Mouse (Mus musculus) frontal cortex, postnatal 14 days (tissue): ENCODE measurements around the gene Tnrc18.

Experiments used
- DNase-seq, 2 experiments: peaks; one replicate each; pipeline ENCODE4 v3.0.0; 2022; ENCODE audit warnings: low spot score in 2 of 2

The Tnrc18 gene

DNA sequence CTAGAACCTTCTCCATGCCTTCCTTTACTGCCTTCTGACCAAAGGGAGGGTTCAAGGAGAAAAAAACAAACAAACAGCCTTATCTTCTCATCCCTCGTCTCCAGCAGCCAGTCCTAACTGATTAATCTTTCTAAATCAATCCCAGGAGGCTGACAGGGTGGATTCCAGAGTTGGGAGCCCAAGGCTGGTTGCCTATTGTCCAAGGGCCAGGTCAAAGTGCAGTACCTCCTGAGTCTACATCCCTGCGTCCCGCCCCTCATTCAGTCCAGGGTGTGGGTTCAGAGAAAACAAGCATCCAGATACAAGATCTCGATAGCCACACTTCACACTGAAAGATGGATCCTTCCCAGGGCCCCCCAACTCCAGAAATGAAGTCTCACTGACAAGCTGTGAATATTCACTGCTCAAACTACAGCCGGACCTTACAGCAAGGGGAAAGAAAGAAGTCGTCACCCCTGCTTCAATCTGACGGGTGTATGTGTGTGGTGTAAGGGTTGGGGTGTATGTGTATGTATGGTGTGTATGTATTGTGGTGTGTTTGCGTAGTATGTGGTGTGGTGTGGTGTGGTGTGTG lies 5.5 kb downstream of the Tnrc18 start:
- DNase-seq = no peak

DNA sequence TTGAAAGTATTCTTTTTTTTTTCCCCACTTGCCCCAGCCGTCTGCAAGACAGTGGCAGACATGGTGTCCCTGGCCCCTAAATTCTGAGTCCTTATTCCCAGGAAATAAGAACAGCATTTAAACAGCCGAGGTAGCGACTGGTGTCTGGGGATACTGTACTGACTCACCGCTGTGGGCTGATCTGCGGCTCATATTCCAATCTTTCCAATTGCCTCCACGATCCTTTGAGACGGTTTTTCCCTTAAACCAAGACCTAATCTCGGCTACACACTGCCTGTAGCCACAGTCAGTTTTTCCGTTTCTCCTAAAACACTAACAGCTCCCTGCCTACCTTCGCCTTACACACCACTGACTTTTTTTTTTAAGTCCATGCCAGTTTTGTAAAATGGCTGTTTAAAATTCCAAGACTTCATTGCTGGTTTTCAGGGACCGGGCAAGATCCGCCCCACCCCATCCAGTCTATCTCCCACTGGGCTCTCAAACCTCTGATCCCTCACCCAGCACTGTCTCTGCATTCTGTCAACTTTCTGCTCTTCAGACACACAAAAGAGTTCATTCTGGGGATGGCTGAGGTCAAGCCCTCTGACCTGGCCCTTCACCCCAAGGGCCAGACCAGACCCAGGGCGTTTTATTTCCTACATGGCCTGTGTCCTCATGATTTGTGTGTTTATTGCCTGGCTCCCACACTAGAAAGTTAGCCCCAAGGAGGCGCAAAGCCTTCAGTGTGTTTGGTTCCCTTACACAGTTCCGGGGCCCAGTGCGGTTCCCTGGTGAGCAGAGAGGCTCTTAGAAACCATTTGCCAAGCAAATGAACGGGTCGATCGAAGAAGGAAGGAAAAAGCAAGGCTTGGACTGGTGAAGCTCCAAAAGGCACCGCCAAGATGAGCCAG lies 6.5 kb downstream of the Tnrc18 start:
- no peak for DNase-seq

DNA sequence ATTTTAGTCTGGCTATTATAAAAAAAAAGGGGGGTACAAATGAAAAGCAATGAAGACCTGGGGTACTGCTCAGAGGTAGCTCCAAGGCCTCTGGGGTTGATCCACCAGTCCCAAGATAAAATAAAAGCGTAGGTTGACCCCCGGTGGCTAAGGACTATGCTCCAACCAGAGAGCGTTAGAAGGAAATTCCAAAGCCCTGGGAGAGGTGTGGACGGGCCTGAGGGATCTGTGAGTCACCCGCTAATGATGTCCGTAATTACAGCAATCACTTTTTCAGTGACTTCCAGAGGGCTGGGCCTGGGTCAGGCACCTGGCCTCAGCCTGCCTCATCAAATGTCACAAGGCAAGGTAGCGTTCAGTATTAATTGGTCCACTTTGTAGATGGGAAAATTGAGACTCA lies 9.8 kb downstream of the Tnrc18 start:
- DNase-seq = no peak

DNA sequence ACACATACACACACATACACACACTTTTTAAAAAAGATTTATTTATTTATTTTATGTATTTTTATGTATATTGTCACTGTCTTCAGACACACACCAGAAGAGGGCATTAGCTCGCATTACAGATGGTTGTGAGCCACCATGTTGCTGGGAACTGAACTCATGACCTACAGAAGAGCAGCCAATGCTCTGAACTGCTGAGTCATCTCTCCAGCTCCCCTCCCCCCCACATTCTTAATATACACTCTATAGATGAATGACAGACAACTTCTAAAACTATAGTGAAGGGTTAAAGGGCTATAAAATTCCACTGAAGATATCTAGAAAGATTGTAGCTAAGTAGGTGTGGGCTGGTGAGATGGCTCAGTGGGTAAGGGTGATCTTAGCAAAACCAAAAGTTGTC lies 13.7 kb downstream of the Tnrc18 start:
- DNase-seq = no peak

DNA sequence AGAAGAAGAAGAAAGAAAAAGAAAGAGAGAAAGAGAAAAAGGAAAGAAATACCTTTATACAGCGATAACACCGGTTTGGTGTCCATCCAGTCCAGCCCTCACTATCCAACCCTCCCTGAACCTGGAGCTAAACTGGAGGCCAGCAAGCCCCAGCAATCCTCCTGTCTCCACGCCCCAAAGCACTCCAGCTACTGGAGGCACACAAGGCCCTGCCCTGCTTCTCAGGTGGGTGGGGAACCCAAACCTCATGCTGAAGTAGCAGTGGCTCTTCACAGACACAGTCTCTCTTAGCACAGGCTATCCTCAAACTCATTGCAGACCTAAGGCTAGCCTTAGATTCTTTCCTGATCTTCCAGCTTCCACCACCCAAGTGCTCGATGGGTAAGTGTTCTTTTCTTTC lies 14.6 kb downstream of the Tnrc18 start:
- DNase-seq = no peak

DNA sequence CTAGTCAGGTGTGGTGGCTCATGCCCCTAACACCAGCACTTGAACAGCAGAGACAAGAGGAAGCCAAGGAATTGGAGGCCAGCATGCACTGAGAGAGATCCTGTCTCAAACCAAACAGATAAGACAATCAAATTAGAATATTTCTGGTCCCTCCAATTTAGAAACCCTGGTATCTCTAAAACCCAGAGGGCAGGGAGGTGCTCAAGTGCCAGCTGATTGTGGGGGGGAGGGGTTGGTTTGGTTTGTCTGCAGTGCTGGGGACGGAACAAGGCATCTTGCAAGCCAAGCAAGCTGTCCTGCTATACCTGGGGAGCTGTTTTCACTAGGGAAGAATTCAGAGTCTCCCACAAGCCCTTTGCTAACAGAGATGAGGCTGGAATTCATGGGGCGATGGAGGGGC lies 15.5 kb downstream of the Tnrc18 start:
- no peak for DNase-seq

DNA sequence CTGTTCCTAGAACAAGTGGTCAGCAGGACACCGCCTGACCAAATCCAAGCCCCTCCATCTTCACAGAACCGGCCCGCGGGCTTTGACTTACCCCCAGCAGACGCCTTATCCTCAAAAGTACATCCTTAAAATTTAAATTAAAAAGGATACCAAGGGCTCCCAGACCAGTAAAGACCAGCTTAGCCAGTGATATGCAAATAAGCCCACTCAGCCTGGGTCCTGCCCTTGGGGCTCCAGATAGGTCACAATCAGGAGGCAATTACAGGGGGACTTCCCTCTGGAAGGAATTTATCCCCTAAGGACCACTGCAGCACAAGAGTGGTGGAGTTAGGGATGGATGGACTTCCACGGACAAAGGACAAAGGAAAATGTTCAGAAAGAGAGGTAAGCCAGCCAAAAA lies 16.8 kb downstream of the Tnrc18 start:
- no peak for DNase-seq

DNA sequence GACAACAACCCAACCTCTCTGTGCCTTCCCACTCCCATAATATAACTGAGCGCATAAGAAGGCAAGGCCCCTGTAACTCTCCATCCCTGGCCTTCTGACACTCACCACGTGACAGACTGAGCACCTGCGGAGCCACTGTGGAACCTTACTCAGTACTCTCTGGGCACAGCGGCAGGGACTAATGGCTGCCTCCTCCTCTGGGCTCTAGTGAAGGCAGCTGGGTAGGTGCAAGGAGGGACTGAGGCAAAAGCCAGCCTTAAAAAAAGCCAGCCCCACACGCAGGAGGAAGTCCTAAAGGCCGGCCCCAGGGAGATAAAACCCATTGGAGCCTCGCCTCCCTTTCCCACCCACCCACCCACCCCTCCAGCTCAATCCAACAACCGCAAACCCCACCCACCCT lies 17.3 kb downstream of the Tnrc18 start:
- no peak for DNase-seq

DNA sequence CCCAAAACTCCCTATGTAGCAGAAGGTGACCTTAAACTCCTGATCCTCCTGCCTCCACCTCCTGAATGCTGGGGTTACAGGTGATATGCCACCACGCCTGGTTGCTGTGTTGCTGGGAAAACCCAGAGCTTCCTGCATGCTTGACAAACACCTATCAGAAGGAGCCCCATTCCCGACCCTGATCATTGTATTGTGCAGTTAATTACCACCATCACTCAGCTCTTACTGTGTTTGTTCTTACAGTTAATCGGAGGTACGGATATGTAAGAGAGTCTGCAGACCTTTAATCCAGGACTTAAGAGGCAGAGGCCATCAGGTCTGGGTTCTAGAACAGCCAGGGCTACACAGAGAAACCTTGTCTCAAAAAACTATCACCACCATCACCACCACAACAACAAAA lies 18.2 kb downstream of the Tnrc18 start:
- no peak for DNase-seq

DNA sequence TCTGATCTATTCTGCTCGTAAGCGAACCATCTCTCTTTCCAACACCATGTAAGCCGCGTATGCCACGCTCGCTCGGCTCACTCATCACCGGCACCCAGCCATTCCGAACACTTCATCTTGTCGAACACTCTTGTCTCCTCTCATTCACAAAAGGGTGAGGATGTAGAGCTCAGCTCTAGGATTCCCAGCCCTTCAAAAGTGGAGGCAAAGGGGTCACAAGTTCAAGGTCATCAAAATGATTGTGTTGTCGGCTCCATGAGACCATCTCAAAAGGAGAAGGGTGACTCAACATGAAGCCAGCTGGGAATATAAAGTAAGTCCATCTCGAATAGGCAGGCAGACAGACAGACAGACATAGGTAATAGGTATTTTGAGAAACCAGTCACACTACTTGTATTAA lies 19.3 kb downstream of the Tnrc18 start:
- no peak for DNase-seq

DNA sequence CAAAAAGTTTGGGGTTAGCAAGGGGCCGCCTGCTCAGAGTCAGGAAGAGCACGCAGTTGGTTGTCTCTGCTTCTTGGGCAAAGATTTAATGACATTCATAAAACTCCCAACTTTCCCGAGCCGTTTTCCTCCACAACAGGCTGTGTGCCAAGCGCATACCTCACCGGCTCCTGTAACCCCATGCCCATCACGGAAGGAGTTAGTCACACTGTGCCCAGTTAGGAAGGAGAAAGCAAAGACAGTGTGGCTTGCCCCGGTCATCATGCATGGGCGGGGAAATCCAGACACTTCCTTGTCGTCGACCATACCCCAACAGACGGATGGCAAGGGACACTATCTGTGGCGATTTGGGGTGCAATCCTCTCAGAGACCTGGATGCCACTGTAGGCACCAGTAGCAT lies 19.8 kb downstream of the Tnrc18 start:
- DNase-seq = no peak

DNA sequence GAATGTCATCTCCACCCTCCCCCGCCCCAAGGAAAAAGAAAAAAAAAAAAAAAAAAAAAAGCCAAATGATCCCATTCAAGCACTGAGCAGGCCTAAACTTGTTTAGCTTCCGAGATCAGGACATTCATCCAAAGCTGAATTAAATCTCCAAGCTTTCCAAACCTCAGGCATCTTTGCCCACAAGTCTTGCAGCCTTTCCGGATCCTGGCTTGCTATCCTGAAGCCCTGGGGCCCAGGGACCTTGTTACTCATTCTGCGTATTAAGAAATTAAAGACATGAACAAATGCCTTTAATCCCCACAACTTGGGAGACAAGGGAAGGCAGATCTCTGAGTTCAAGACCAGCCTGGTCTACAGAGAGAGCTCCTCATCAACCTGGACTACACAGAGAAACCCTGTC lies 20.5 kb downstream of the Tnrc18 start:
- no peak for DNase-seq

DNA sequence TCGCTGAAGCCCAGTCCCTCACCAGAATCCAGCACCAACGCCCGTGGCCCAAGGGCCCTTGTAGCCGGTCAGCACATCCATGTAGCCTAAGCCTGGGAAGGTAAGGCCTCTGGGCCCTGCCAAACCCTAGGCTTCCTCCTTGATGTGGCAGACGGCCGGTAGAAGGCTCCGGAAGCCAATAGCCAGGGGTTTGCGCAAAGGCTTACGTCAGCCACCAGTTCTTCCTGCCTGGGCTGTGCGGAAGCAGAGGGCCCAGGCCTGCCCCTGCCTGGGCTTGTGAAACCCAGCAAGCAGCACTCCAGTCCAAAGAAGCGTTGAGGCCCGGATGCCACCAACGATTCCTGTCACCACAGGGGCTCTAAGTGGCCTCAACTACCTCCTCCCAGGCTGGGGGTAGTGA lies 22.9 kb downstream of the Tnrc18 start:
- no peak for DNase-seq

DNA sequence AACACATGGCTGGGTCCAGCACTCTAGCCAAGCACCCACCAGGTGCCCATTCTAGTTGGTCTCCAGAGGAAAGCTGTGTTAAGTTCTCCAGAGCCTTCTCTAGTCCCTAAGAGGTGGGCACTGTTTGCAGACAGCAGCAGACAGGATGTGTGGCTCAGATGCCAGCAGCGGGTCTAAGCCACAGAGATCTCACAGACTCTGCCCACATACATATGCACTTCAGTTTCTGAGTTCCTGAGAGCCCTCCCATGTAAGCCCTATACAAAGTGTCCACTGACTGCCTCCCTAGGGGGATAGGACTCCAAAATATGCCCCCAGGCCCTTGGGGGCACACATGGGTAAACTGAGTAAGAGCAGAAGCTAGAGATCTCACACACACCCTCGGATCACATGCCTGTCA lies 23.3 kb downstream of the Tnrc18 start:
- DNase-seq = no peak

DNA sequence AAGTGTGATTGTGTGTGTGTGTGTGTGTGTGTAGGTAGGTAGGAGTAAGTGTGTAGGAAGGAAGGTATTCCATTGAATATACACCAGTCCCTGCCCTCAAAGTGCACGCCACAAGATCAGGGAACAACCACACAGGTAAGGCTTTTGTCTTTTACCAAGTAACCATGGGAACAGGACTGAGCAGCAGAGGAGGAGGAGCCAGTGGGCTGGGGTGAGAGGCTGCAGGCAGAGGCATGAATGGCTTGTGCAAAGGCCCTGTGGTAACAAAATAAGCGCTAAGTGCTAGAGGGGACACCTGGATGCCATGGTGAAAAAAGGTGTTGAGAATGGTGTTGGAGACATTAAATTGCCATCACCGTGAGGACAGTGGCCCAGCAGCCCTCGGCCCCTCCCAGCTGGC lies 24.9 kb downstream of the Tnrc18 start:
- DNase-seq = no peak

DNA sequence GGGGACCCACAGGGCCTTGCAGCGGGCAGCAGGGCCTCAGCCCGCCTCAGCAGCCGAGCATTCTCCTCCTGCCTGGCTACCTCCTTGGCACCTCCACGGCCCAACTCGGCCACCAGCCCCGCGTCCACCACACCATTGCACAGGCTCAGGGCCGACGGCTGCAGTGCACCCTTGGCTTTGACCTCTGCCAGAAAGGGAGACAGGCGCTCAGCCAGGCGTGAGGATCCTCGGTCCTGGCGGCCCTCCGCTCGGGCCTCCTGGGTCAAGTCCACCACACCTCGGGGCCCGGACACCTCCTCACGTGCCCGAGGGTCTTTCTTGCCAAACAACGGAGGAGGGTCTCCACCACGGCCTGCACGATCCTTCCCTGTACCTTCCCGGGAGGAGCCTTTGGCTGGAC lies 29.2 kb downstream of the Tnrc18 start:
- DNase-seq = no peak

DNA sequence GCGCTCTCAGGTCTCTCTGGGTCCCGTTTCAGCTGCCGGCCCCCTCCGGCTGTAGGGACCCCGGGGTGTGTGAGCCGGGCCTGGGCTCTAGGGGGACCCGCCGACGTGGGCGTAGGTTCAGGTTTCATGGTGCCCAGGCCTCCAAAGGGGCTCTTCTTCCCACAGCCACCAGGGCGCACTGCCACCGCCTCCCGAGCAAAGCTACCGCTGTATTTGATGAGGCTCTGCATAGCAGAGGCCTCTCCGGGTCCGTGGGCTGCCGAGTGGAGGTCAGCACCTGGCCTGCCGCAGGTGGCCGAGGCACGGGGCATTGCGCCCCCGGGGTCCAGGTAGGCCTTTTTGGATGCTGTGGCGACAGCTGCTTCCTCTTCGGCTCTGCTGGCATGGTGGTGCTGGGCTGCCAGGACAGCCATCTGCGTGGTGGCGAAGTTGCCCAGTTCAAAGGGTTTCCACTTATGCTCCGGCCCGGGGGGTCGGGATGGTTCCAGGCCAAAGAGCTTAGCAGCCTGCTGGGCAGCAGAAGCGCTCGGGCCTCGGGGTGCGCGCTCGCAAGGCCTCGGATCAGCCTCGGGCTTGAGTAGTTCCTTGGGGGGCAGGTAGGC lies 30.1 kb downstream of the Tnrc18 start:
- no peak for DNase-seq

DNA sequence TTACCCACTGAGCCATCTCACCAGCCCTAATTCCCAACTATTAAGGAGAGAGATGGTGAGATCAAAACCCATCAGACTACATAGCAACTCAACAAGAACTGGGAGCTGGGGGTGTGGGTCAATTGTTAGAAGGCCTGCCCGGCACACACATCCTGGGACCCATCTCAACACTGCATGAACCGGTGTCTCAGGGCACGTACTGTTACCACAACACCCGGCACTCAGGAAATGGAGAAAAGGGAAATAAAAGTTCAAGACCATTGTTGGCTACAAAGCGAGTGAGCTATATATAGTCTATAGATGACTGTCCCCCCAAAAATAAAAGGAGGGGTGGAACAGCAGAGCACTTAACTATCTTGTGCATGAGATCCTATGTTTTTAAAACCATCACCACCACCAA lies 30.8 kb downstream of the Tnrc18 start:
- DNase-seq = no peak

DNA sequence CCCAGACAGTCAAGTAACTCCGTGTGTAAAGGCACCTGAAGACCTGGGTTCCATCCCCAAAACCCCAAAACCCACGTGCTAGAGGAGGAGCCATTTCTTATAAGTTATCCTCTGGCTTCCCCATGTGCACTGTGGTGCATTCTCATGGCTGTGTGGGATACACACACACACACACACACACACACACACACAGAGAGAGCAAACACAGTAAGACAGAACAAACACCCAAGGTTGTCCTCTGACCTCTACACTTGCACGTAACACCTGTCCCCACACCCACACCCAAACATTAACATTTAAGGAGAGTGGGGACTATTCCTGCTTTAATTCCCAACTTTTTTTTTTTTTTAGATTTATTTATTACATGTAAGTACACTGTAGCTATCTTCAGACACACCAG lies 31.2 kb downstream of the Tnrc18 start:
- DNase-seq = no peak

DNA sequence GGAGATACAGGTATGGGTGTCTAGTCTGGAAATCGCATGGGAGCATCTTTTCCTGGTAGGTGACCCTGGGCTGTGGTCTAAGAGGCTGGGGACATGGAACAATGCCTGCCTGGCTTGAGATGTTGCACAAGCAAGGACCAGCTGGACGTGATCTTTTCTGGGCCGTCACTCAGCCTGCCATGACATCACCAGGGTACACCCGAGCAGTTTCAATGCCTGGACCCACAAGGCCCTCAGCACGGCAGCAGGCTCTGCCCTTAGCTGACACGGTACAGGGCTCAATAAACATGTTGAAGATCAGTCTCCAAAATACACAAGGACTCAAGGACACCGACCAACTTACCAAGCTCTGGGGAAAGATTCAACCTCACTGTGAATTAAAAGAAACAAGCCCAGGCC lies 34.3 kb downstream of the Tnrc18 start:
- DNase-seq = no peak

DNA sequence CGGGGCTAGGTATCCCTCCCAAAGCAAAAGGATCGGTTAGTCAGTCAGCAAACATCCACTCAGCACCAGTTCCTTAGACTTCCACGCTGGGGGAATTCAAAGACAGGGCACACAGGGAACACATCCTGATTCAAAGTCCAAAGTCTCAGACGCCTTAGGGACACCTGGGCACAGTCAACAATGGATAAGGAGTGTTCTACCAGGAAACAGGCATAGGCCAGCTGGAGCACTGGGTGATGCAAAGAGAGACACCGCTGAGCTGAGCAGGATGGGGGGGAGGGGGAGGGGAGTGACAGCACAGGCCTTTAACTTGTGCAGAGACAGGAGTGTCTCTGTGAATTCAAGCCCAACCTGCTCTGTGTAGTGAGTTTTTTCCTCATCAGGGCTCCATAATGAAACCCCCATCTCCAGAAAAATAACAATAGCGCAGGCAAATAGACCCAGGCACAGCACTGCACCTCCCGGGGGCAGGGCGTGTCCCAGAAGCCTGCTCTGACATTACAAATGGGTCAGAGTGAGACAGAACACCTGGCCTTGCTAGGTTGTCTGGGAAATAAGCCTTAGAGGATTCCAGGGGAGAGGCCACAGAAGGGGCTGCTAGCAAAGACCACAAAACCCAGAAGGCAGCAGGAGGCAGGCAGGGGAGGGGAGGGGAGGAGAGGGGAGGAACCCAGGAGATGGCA lies 34.9 kb downstream of the Tnrc18 start:
- DNase-seq = no peak

DNA sequence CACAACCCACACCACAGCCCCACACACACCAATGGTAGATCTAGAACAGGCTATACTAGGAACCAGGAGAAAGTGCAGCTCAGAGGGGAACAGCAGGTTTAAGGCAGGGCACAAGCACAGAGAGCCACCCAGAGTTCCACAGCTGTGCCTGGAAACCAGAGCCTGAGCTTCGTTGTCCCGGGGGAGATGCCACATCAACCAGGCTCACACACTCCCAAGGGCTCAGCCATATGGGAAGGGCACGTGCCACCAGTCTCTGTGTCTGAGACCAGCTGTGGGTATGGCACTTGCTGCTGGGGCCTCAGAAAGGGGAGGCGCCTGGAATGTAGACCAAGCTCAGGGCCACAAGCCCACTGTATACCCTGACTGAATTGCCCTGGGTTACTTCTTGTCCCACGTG lies 36.9 kb downstream of the Tnrc18 start:
- no peak for DNase-seq

DNA sequence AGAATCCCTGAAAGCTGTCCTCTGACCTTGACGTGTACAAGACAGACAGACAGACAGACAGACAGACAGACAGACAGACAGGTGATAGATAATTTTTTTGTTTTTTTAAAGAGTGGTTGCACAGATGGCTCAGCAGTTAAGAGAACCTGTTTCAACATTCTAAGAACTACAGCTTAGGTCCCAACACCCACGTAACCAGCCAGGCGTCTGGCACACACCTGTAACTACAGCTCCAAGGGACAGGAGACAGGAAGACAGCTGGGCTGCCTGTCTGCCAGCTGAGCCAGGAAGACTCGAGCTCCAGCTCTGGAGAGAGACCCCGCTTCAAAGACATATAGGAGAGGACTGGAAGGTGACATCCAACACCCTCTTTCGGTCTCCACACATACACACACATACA lies 38.6 kb downstream of the Tnrc18 start:
- no peak for DNase-seq
